Mouse (Mus musculus) megakaryocyte, embryonic 14.5 days (primary cell): ENCODE measurements around the gene Antxr2.

ENCODE experiments used
- FLI1 ChIP-seq: IDR thresholded peaks from 2 replicates; pipeline ENCODE4 v1.6.1; 2012; ENCODE audit warnings: low read length, inconsistent platforms, mixed read lengths
- GATA1 ChIP-seq: IDR thresholded peaks from 3 replicates; pipeline ENCODE4 v1.6.1; 2012; ENCODE audit warnings: mixed read lengths, low read length, inconsistent platforms, borderline replicate concordance

- TF ChIP-seq GATA1 (no peak), FLI1 (no peak)
These were observed 77.5 kb downstream of the Antxr2 start for GRCm38 (mm10) chr5:97953241-97953920.
